Mouse (Mus musculus) CD4-positive naive resting alpha-beta T cell, adult 76 days (primary cell): Measurements from ENCODE around the gene 6430550D23Rik. TPM values are rescaled to one million over a fixed set of nuclear protein-coding genes. Genes with fewer than 3 reads are reported as not detected.

Source experiments
- total RNA-seq: library from RNA; stranded (reverse); gene quantifications from one replicate; pipeline ENCODE4 v1.2.4, GENCODE M21; 2023

6430550D23Rik gene
- total RNA-seq, result 2.0 TPM

DNA sequence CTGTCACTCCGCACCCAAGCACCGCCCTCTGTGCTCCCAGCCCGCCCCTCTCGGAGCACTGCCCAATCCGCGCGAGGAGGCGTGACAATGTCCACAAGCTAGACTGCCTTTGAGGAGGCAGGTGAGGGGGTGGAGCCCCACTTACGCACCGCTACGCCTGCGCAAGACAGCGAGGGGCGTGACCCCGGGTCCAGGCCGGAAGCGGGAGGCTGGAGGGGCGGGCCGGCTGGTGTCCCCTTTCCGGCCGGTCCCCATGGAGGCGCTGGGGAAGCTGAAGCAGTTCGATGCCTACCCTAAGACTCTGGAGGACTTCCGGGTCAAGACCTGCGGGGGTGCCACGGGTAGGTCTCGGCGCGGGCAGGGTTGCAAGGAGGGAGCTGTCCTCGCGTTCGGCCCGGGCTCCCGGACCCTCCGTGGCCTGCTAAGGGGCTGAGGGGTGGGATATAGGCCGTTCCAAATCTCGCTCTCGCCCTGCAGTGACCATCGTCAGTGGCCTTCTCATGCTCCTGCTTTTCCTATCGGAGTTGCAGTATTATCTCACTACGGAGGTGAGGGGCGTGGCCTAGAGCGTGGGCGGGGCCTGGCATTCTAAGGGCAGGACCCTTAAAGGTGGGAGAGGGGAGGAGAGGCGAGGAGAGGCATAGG, at the start of gene 6430550D23Rik, which contains the start of gene Ergic3:
Gene 6430550D23Rik, minus strand, starts transcription at position 90 of the 645 bp plus-strand sequence.
Gene Ergic3, plus strand, starts transcription at position 158 of the 645 bp plus-strand sequence.

DNA sequence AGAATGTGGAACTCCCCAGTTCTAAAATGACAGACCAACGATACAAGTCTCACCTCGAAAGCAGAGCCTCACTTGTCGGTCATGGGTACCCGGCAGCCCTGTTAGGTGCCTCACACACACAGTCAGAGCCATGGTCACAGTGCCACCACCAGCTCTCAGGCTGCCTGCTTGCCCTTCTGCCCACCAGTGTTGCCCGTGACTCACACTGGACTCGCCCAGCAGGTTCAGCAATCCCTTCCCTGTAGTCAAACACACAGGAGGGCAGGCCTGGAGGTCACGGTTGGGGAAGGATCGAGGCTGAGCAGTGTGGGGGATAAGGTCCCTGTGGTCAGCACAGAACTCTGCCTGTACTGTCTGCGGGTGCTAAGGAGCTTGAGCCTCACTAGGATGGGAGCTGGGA, 45.0 kb upstream of the 6430550D23Rik start, which contains the start of gene Fer1l4:
Gene Fer1l4, minus strand, starts transcription at position 132 of the 400 bp plus-strand sequence.

DNA sequence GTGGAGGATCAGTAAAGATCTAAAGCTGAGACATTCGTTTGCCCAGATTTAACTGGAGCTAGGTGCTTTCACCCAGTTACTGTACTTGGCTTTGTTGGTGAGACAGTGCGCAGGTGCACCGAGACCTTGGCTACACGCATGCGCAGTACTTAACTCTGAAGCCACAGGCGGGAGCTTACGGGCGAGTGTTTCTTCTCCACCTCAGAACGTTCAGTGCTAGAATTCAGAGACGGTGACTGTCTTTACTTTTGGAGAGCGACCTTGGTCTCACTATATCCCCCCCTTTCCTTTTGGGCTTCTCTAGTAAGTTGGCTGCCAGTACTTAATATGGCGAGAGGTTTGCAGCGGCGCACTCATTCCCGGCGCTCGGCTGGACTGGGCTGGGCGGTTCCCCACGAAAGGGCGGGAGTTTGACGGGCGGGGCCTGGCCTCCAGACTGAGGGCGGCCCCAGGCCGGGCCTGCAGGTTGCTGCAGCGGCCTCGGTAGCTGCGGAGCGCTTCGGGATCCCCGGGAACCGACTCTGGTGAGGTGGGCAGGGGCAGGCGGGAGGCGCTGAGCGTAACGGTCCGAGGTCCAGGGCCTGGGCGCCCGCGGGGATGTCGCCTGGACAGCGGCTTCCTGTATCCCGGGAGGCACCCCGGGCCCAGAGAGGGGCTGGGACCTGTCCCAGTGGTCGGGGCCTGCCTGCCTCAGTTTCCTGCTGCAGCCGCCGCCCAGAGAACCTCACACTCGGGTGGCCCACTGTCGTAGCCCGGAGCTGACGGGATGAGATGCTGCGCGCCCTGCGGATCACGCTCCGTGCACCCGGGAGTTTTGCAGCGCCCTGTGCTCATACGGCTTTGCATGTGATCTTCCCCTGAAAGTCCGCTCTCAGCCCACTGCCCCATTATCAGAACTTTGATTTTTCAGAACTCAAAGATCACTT, 51.4 kb downstream of the 6430550D23Rik start, which contains the start of gene Cep250:
Gene Cep250, plus strand, starts transcription at position 325 of the 926 bp plus-strand sequence.

DNA sequence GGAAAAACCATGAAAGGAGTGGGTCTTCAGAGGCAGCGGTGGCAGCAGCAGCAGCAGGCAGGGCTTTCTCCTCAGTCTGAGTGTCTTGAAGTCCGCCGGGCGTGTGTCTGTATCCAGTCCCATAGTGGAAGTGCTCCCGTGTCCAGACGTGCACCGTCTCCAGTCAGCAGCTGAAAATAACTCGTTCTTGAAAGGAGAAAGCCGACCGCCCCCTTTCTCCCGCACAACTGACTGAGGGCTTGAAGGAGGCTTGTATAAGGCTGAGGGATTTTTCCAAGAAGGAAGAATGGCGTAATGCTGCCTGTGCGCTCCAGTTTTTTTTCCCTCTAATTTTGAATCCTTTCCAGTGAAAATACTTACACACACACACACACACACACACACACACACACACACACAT, 62.7 kb downstream of the 6430550D23Rik start, which contains the start of gene Gdf5:
Gene Gdf5, minus strand, starts transcription at position 244 of the 400 bp plus-strand sequence.

DNA sequence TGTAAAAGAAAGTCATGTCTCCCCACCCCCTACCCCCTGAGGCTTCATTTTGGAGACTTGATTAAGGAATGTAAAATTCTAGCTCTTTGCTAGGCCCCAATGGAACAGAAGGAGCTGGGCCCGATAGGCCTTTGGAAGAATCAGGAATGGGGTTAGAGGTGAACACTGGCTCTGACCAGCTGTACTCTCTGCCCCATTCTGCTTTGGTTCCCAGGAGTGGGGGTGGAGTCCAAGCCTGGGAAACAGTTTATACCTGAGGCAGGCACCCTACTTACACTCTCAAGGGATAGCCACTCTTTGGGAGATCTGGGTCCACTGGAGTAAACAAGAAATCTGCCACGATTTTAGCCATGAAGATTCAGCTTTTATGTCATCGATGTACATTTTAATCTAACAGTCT, 67.1 kb downstream of the 6430550D23Rik start, which contains the start of gene Gm15557:
Gene Gm15557, plus strand, starts transcription at position 48 of the 400 bp plus-strand sequence.

DNA sequence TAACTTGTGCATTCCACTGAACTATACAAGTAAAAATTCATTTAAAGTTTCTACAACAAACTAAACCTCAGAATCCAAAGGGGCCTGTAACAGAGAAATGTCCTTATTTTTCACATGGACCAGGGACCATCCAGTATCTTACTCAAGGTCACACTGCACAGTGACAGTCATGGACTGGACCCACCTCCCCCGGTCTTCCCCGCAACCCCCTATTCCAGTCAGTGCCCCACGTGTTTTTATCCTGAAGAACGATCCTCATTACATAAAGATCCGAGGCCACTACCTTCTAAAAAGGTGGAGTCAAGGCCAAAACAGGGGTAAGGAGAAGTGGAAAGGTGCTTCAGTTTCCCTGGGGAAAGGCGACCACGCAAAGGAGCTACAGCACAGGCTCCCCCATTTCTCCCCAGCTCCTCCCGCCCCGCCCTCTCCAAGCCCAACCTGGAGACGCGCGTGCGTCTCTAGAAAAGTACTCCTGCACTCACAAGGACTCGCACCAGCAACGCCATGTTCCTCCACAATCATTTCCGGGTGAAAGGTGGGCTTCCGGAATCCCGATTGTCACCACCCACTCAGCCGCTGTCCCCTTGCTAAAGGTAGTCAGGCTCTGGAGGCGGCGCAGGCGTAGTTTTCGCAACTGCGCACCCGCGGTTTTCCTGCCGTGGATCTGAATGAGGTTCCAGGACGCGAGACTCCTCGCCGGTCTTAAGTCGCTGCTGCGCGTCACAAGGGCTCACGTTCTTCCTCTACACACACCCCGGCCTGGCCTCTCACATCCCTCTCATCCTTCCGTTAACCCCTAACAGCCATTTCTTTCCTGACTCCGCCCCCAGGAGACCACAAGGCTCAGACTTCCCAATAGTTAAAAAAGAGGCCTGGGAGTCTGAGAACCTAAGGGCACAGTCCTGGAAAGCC, 78.0 kb downstream of the 6430550D23Rik start, which contains the start of gene Uqcc1:
Gene Uqcc1, minus strand, starts transcription at position 780 of the 912 bp plus-strand sequence.

Other genes starting within 250 kb of the 6430550D23Rik start
- gene Mmp24, start 232.6 kb downstream of the 6430550D23Rik start, total RNA-seq, result not detected
- gene BC029722, start 188.6 kb downstream of the 6430550D23Rik start, total RNA-seq, result 19.5 TPM
- gene Eif6, start 181.1 kb downstream of the 6430550D23Rik start, total RNA-seq, result 124 TPM
- gene Fam83c, start 173.1 kb downstream of the 6430550D23Rik start, total RNA-seq, result 0.18 TPM
- 33.5 TPM for gene Uqcc1, start 77.7 kb downstream of the 6430550D23Rik start, total RNA-seq
- gene Gm15557, start 67.2 kb downstream of the 6430550D23Rik start, total RNA-seq, result not detected
- not detected for gene Gdf5, start 62.6 kb downstream of the 6430550D23Rik start, total RNA-seq
- 44.8 TPM for gene Cep250, start 51.5 kb downstream of the 6430550D23Rik start, total RNA-seq
- gene Ergic3, start 68 bp upstream of the 6430550D23Rik start, total RNA-seq, result 52.1 TPM
- not detected for gene Fer1l4, start 45.0 kb upstream of the 6430550D23Rik start, total RNA-seq
- gene Spag4, start 57.2 kb upstream of the 6430550D23Rik start, total RNA-seq, result 4.8 TPM
- 45.9 TPM for gene Cpne1, start 104.0 kb upstream of the 6430550D23Rik start, total RNA-seq
- 23.6 TPM for gene Rbm12, start 104.0 kb upstream of the 6430550D23Rik start, total RNA-seq
- gene Gm28036, start 119.1 kb upstream of the 6430550D23Rik start, total RNA-seq, result 26.2 TPM
- gene Romo1, start 136.1 kb upstream of the 6430550D23Rik start, total RNA-seq, result 46.3 TPM
- gene Nfs1, start 136.2 kb upstream of the 6430550D23Rik start, total RNA-seq, result 24.6 TPM
- gene Rbm39, start 172.3 kb upstream of the 6430550D23Rik start, total RNA-seq, result 2,783 TPM
- gene Phf20, start 188.5 kb upstream of the 6430550D23Rik start, total RNA-seq, result 84.2 TPM